Mouse (Mus musculus) myocyte (in vitro differentiated cells): ENCODE results near the gene Fbxo10. TPM values are rescaled to one million over a fixed set of nuclear protein-coding genes. Genes with fewer than 3 reads are reported as not detected.
"Not testable (repeated sequence)": the region's sequence is repeated elsewhere in the genome, so short reads cannot be mapped to it uniquely, and the experiment has no call there.

Experiments used
- H3K27me3 ChIP-seq: one replicate; pipeline ENCODE4 v1.6.1; 2011; ENCODE audit not compliant: control insufficient read depth, insufficient read depth, insufficient read length
- H3K36me3 ChIP-seq: one replicate; pipeline ENCODE4 v1.6.1; 2011; ENCODE audit not compliant: control insufficient read depth, insufficient read depth
- H3K4me2 ChIP-seq: one replicate; pipeline ENCODE4 v1.6.1; 2011; ENCODE audit warnings: low read depth, control low read depth
- H3K4me3 ChIP-seq: one replicate; pipeline ENCODE4 v1.5.1; 2011; ENCODE audit warnings: mild to moderate bottlenecking, control low read depth, moderate library complexity
- H3K79me2 ChIP-seq: one replicate; pipeline ENCODE4 v1.6.1; 2011; ENCODE audit not compliant: control insufficient read depth, insufficient read depth
- H3ac ChIP-seq: one replicate; pipeline ENCODE4 v1.6.1; 2011; ENCODE audit not compliant: control insufficient read depth, insufficient read length
- CEBPB ChIP-seq: IDR thresholded peaks from 2 replicates; pipeline ENCODE4 v1.6.1; 2011; ENCODE audit warnings: mild to moderate bottlenecking, moderate library complexity; ENCODE audit not compliant: poor library complexity, insufficient read depth, severe bottlenecking
- E2F4 ChIP-seq: IDR thresholded peaks from one replicate; pipeline ENCODE4 v1.6.1; 2011; ENCODE audit warnings: mild to moderate bottlenecking, control low read depth, moderate library complexity; ENCODE audit not compliant: insufficient read depth
- MAX ChIP-seq: IDR thresholded peaks from one replicate; pipeline ENCODE4 v1.6.1; 2011; ENCODE audit warnings: low read depth, mild to moderate bottlenecking, control low read depth
- MYOD1 ChIP-seq, 3 experiments: IDR thresholded peaks; one replicate each; pipeline ENCODE4 v1.6.1; 2011; ENCODE audit warnings: control low read depth in 2 of 3, low read depth in 2 of 3, mild to moderate bottlenecking in 2 of 3, moderate library complexity in 1 of 3; ENCODE audit not compliant: insufficient read length in 2 of 3, control insufficient read depth in 1 of 3
- MYOG ChIP-seq, 3 experiments: IDR thresholded peaks; one replicate each; pipeline ENCODE4 v1.6.1; 2011; ENCODE audit warnings: control low read depth in 2 of 3, low read depth in 2 of 3, mild to moderate bottlenecking in 2 of 3; ENCODE audit not compliant: insufficient read length in 2 of 3, control insufficient read depth in 1 of 3, insufficient read depth in 1 of 3
- POLR2A ChIP-seq: IDR thresholded peaks from one replicate; pipeline ENCODE4 v1.6.1; 2011; ENCODE audit warnings: low read depth, mild to moderate bottlenecking, control low read depth, moderate library complexity; ENCODE audit not compliant: insufficient read length
- POLR2AphosphoS2 ChIP-seq: IDR thresholded peaks from one replicate; pipeline ENCODE4 v1.6.1; 2011; ENCODE audit warnings: low read depth, control low read depth; ENCODE audit not compliant: insufficient read length
- REST ChIP-seq: IDR thresholded peaks from one replicate; pipeline ENCODE4 v1.6.1; 2011; ENCODE audit warnings: mild to moderate bottlenecking, control low read depth, moderate library complexity; ENCODE audit not compliant: insufficient read depth, insufficient read length
- SRF ChIP-seq: IDR thresholded peaks from one replicate; pipeline ENCODE4 v1.6.1; 2011; ENCODE audit warnings: low read depth; ENCODE audit not compliant: control insufficient read depth, insufficient read length
- TCF12 ChIP-seq: IDR thresholded peaks from one replicate; pipeline ENCODE4 v1.6.1; 2011; ENCODE audit warnings: mild to moderate bottlenecking, control low read depth; ENCODE audit not compliant: poor library complexity, insufficient read depth, severe bottlenecking
- TCF3 ChIP-seq: IDR thresholded peaks from one replicate; pipeline ENCODE4 v1.6.1; 2011; ENCODE audit warnings: low read depth, control low read depth; ENCODE audit not compliant: insufficient read length
- USF1 ChIP-seq: IDR thresholded peaks from one replicate; pipeline ENCODE4 v1.6.1; 2011; ENCODE audit warnings: low read depth, mild to moderate bottlenecking, control low read depth, moderate library complexity
- polyA plus RNA-seq: library from polyadenylated mRNA; unstranded; fragments of >200 nt; fragmentation: generic; extraction: Trizol; gene quantifications from one replicate; pipeline ENCODE4 v1.2.1, GENCODE M21; 2012; ENCODE audit warnings: missing spikeins

Fbxo10 gene
- polyA plus RNA-seq, 1 experiment, result 7.8 TPM

DNA sequence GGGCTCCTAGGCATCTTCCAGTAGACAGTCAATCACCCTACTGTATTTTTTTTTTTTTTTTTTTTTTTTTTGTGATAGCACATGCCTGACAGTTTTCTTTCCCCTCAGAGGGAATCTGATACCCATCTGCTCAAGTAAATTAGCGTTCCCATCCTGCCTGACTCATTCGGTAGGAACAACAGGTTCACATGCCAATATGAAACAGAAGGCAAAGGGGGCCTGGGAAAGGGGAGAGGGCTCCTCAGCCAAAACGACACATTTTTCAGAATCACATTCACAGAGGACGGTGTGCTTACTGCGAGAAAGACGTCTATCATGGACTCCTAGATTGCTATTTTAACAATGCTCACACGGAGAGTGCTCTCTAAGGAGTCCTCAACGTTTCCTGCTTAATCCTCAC, 917 bp downstream of the Fbxo10 start:
- H3K79me2 ChIP-seq, result peaks cover 13% of the 10 kb centered on the region
- H3K4me2 ChIP-seq, result peak overlapping the region; percentile 98
- H3K36me3 ChIP-seq, result no peaks in the 10 kb centered on the region
- peak overlapping the region; percentile 43 for H3K4me3 ChIP-seq
- peak overlapping the region; percentile 61 for H3ac ChIP-seq
- H3K27me3 ChIP-seq, result no peaks in the 10 kb centered on the region
- TF ChIP-seq REST (no peak), TCF3 (no peak), MYOG (IDR thresholded peaks at IDR 0.05; ENCODE audit: control insufficient read depth in 1 of 3, insufficient read depth in 1 of 3, insufficient read length in 2 of 3, low read depth in 2 of 3) (no peak), MAX (no peak), MYOD1 (IDR thresholded peaks at IDR 0.05; ENCODE audit: control insufficient read depth in 1 of 3, insufficient read length in 2 of 3, low read depth in 2 of 3) (no peak), USF1 (no peak), SRF (no peak), POLR2AphosphoS2 (no peak), E2F4 (no peak), TCF12 (no peak), CEBPB (no peak), POLR2A (no peak)

DNA sequence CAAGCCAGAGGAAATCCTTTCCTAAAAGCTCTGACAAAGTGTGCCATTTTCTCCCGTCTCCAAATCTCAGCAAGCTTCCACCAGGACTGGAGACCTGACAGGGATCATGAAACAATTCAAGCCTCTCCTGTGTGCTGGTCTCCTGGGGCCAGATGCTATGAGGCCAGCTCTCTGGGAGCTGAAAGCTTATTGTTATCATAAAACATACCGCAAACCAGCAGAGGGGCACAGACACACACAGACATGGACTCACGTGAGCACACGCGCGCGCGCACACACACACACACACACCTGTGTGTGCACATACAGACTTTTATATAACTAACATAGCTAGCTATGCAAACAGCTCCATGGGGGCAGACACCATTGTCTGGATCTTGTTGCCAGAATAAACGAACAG, 1.5 kb downstream of the Fbxo10 start:
- Histone ChIP-seq H3K4me3 (peak overlapping the region; percentile 43), H3K79me2 (peaks cover 13% of the 10 kb centered on the region), H3K36me3 (no peaks in the 10 kb centered on the region), H3ac (no peak overlapping the region), H3K4me2 (peak overlapping the region; percentile 98), H3K27me3 (no peaks in the 10 kb centered on the region)
- TF ChIP-seq MYOD1 (IDR thresholded peaks at IDR 0.05; ENCODE audit: control insufficient read depth in 1 of 3, insufficient read length in 2 of 3, low read depth in 2 of 3) (no peak), USF1 (no peak), TCF12 (no peak), E2F4 (no peak), CEBPB (no peak), POLR2AphosphoS2 (no peak), TCF3 (no peak), POLR2A (no peak), MAX (no peak), SRF (no peak)

DNA sequence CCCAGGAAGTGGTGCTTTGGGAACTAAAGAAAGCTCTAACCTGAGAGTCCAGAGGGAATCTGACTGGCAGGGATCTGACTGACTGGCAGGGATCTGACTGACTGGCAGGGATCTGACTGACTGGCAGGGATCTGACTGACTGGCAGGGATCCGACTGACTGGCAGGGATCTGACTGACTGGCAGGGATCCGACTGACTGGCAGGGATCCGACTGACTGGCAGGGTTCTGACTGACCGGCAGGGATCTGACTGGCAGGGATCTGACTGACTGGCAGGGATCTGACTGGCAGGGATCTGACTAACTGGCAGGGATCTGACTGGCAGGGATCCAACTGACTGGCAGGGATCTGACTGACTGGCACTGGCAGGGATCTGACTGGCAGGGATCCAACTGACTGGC, 3.4 kb downstream of the Fbxo10 start:
- H3K4me2 ChIP-seq, H3K27me3 ChIP-seq, H3K36me3 ChIP-seq, H3ac ChIP-seq, H3K4me3 ChIP-seq: not testable (repeated sequence)
- peaks cover 13% of the 10 kb centered on the region for H3K79me2 ChIP-seq

DNA sequence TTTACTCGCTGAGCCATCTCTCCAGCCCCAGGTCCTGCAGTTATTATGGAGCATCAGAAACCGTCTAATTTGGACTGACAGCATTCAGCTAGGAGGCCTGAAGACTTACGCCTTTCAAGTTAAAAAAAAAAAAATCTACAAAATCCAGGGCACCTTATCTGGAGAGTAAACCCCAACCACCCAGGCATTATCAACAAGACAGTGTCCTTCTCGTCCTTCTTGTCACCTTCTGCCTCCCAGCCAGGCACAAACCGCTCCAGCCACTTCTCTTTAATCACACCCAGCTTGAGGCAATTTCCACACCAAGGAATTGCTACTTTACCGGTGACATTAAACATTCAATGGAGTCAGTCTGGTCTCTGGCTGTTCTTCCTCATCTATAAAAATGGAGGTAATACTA, 10.9 kb downstream of the Fbxo10 start:
- H3K79me2 ChIP-seq, result no peaks in the 10 kb centered on the region
- no peaks in the 10 kb centered on the region for H3K27me3 ChIP-seq
- H3K36me3 ChIP-seq, result no peaks in the 10 kb centered on the region
- TF ChIP-seq POLR2A, result no peak
- TF ChIP-seq MYOG (IDR thresholded peaks at IDR 0.05; ENCODE audit: control insufficient read depth in 1 of 3, insufficient read depth in 1 of 3, insufficient read length in 2 of 3, low read depth in 2 of 3), result no peak
- no peak for TF ChIP-seq MAX
- no peak for TF ChIP-seq REST
- no peak overlapping the region for H3ac ChIP-seq
- H3K4me3 ChIP-seq, result no peak overlapping the region
- H3K4me2 ChIP-seq, result no peak overlapping the region

DNA sequence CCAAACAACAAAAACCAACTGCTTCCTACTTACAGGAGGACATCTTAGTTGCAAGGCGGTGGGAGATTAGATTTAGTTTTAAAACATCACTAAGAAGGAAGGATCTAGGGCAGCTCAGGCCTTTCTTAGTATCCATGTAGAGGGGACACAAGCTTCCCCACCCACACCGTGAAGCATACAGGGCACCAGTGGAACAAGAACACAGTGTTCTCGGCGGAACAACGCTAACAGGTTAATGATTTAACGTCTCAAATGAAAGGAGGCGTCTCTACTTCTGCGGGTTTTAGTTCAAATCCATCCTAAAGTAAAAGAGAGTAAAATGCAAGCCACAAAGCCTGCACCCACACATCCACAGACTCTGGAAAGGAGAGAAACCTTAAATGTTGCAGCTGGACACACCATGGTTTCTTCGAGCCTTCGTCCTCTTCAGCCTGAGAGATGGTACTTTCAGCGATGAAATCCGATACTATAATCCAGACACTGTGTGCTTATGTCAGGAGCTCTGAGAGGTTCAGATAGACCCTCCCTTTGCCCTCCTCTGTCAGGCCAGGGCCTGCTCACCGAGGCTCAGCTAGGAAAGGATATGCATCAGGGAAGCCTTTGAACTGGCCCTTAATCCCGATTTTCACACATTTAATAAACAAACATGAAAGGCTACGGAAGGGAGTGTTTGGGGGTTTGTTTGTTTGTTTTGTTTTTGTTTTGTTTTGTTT, 12.0 kb downstream of the Fbxo10 start:
- Histone ChIP-seq H3ac (no peak overlapping the region), H3K36me3 (no peaks in the 10 kb centered on the region), H3K27me3 (no peaks in the 10 kb centered on the region), H3K4me3 (no peak overlapping the region), H3K4me2 (no peak overlapping the region), H3K79me2 (no peaks in the 10 kb centered on the region)
- no peak for TF ChIP-seq CEBPB
- TF ChIP-seq POLR2AphosphoS2, result no peak
- TF ChIP-seq SRF, result no peak
- TF ChIP-seq MYOG (IDR thresholded peaks at IDR 0.05; ENCODE audit: control insufficient read depth in 1 of 3, insufficient read depth in 1 of 3, insufficient read length in 2 of 3, low read depth in 2 of 3), result no peak
- no peak for TF ChIP-seq POLR2A
- TF ChIP-seq MAX, result no peak
- no peak for TF ChIP-seq USF1
- TF ChIP-seq E2F4, result no peak
- no peak for TF ChIP-seq MYOD1 (IDR thresholded peaks at IDR 0.05; ENCODE audit: control insufficient read depth in 1 of 3, insufficient read length in 2 of 3, low read depth in 2 of 3)
- TF ChIP-seq REST, result no peak
- no peak for TF ChIP-seq TCF12
- TF ChIP-seq TCF3, result no peak
